Mouse (Mus musculus) right cerebral cortex, postnatal 4 days (tissue): Measurements from ENCODE around the gene Coro1a.

Source experiments
- DNase-seq: peaks from one replicate; pipeline ENCODE4 v3.0.0-alpha.2; 2022

Coro1a gene

GRCm38 (mm10) chr7:126679683-126680082 lies 27.9 kb downstream of the Coro1a start:
- DNase-seq = no peak

- DNase-seq = no peak
Observed at GRCm38 (mm10) chr7:126678545-126679341, 28.8 kb downstream of the Coro1a start.

- DNase-seq = no peak
Observed at GRCm38 (mm10) chr7:126676631-126677220, 30.9 kb downstream of the Coro1a start.

- DNase-seq = no peak
Observed at GRCm38 (mm10) chr7:126676207-126676606, 31.4 kb downstream of the Coro1a start, which contains the start of gene Sult1a1. Gene Sult1a1, minus strand, starts transcription at chr7:126676432.

- no peak for DNase-seq
Observed at GRCm38 (mm10) chr7:126675104-126675503, 32.5 kb downstream of the Coro1a start.

- no peak for DNase-seq
Observed at GRCm38 (mm10) chr7:126672111-126672510, 35.5 kb downstream of the Coro1a start.

GRCm38 (mm10) chr7:126670152-126670551 lies 37.4 kb downstream of the Coro1a start:
- no peak for DNase-seq

- no peak for DNase-seq
Observed at GRCm38 (mm10) chr7:126668452-126668851, 39.1 kb downstream of the Coro1a start.

GRCm38 (mm10) chr7:126667495-126668090 lies 40.0 kb downstream of the Coro1a start:
- no peak for DNase-seq

- DNase-seq = no peak
Observed at GRCm38 (mm10) chr7:126665269-126665668, 42.3 kb downstream of the Coro1a start.

GRCm38 (mm10) chr7:126663646-126664045 lies 43.9 kb downstream of the Coro1a start:
- DNase-seq = no peak

GRCm38 (mm10) chr7:126659771-126660170 lies 47.8 kb downstream of the Coro1a start:
- DNase-seq = no peak

GRCm38 (mm10) chr7:126657522-126657921 lies 50.1 kb downstream of the Coro1a start:
- no peak for DNase-seq

GRCm38 (mm10) chr7:126655695-126656094 lies 51.9 kb downstream of the Coro1a start:
- no peak for DNase-seq

- DNase-seq = no peak
Observed at GRCm38 (mm10) chr7:126653991-126654390, 53.6 kb downstream of the Coro1a start.

- no peak for DNase-seq
Observed at GRCm38 (mm10) chr7:126650852-126651251, 56.7 kb downstream of the Coro1a start.
